ENCODE assay signal across 38 mouse cellular contexts in genomic region chr11:99226298-99226697, GRCm38 (mm10). TPM values are rescaled to one million over a fixed set of nuclear protein-coding genes. Genes with fewer than 3 reads are reported as not detected.
A peak's percentile ranks its signal among the peaks of the same experiment; 100 is the strongest.
DNase-seq lines count a peak whose midpoint lies in the region; ATAC-seq lines count a peak whose summit lies in the region.
"Had no signal": no experiment of that assay in that cellular context is flagged by ENCODE, and none has a peak within 500 bp of the region (broad histone marks: within the 10 kb centered on the region; RNA-seq: fewer than 3 reads in every experiment).

No protein-coding gene starts in this region.

- peak overlapping the region; percentile 34 for H3K4me3 ChIP-seq in liver, embryonic 15.5 days (replicated peaks)
- H3K4me3 ChIP-seq: forebrain, embryonic 15.5 days; heart, embryonic 10.5 days; heart, embryonic 15.5 days; layer of hippocampus, adult 2 months; left cerebral cortex, adult 2 months; stomach, embryonic 15.5 days had no signal

- H3K27ac ChIP-seq in liver, embryonic 15.5 days (replicated peaks) = peak overlapping the region; percentile 53; the same call in 1 of the 2 replicates
- H3K27ac ChIP-seq: forebrain, embryonic 15.5 days; heart, embryonic 10.5 days; heart, embryonic 15.5 days; layer of hippocampus, adult 2 months; left cerebral cortex, adult 2 months; macrophage; stomach, embryonic 15.5 days had no signal

- 42% methylated on average over 5 of the region's 5 CpGs for WGBS in liver, embryonic 15.5 days (ENCODE audit: insufficient replicate concordance)

- H3K4me2 ChIP-seq in liver, embryonic 15.5 days = peak overlapping the region; percentile 59
- H3K4me2 ChIP-seq: forebrain, embryonic 15.5 days; heart, embryonic 15.5 days; stomach, embryonic 15.5 days had no signal

- H3K36me3 ChIP-seq in liver, embryonic 15.5 days (replicated peaks) = peaks cover 59% of the 10 kb centered on the region

- peaks cover 41% of the 10 kb centered on the region for H3K4me1 ChIP-seq in liver, embryonic 15.5 days (replicated peaks)

- H3K9ac ChIP-seq in liver, embryonic 15.5 days = no peak overlapping the region
- H3K9ac ChIP-seq: forebrain, embryonic 15.5 days; heart, embryonic 15.5 days; stomach, embryonic 15.5 days had no signal

- peak; percentile 52 for DNase-seq in heart, adult 11 months
- DNase-seq in heart, adult 8-10 months (ENCODE audit: low spot score) = no peak
- DNase-seq in liver = peak; percentile 80
- no peak for DNase-seq in left cerebral cortex, postnatal 25 days (ENCODE audit: low spot score in 2 of 2)
- DNase-seq in lung, postnatal 36 days = no peak
- DNase-seq: adrenal gland, adult 8-10 months; cerebellum, adult 18-20 months; cerebellum, postnatal 14 days; kidney, adult 18-20 months; kidney, postnatal 36 days; left cerebral cortex, postnatal 4 days; midbrain, embryonic 14.5 days; right cerebral cortex, postnatal 25 days had no signal

- H3K27me3 ChIP-seq in liver, embryonic 15.5 days = no peaks in the 10 kb centered on the region
- H3K27me3 ChIP-seq: CH12.LX; forebrain, embryonic 15.5 days; heart, embryonic 15.5 days; stomach, embryonic 15.5 days had no signal

- H3K9me3 ChIP-seq in liver, embryonic 15.5 days (replicated peaks) = no peaks in the 10 kb centered on the region
- H3K9me3 ChIP-seq: forebrain, embryonic 15.5 days; heart, embryonic 10.5 days; heart, embryonic 15.5 days; stomach, embryonic 15.5 days had no signal

- ATAC-seq in liver, embryonic 15.5 days (ENCODE audit: insufficient read depth) = peak; percentile 59
- no peak for ATAC-seq in granulocyte monocyte progenitor cell, adult 5-6 weeks (replicated peaks; ENCODE audit: poor library complexity, severe bottlenecking)
- ATAC-seq: forebrain, embryonic 15.5 days; hindbrain, embryonic 16.5 days had no signal

- intact Hi-C loops in left cerebral cortex, postnatal 25 days (cut with DNase I) = no loop called here

RNA-seq across cellular contexts. Expression of gene Smarce1, which starts 4.5 kb away (rescaled TPM):
- total RNA-seq in heart, adult 8-10 months (2022) = 10 to 100 TPM; 34.8 to 44.8 (median 41.2) TPM
- polyA plus RNA-seq in liver, embryonic 15.5 days (2015; fragmentation: Nextera tagmentation; extraction: Ambion mirVana) = 62.2 and 66.5 TPM in 2 replicates
- 10 to 100 TPM; 56.0 to 59.7 TPM for total RNA-seq in left cerebral cortex, postnatal 25 days (2021)
- total RNA-seq in granulocyte monocyte progenitor cell, adult 5-6 weeks (2014; fragmentation: Nextera tagmentation) = 91.7 and 118 TPM in 2 replicates
- total RNA-seq in granulocyte monocyte progenitor cell, adult 5-6 weeks (2017) = 256 and 293 TPM in 2 replicates

RNA-seq across cellular contexts. Expression of gene Krt222, which starts 17.6 kb away (rescaled TPM):
- total RNA-seq in heart, adult 8-10 months (2022) = 10 to 100 TPM; 26.5 to 44.5 (median 31.0) TPM
- 0.06 and 0.07 TPM in 2 replicates for polyA plus RNA-seq in liver, embryonic 15.5 days (2015; fragmentation: Nextera tagmentation; extraction: Ambion mirVana)
- 10 to 100 TPM; 26.3 to 27.0 TPM for total RNA-seq in left cerebral cortex, postnatal 25 days (2021)
- not detected in 2 replicates for total RNA-seq in granulocyte monocyte progenitor cell, adult 5-6 weeks (2014; fragmentation: Nextera tagmentation)
- total RNA-seq in granulocyte monocyte progenitor cell, adult 5-6 weeks (2017) = not detected in 2 replicates
- polyA plus RNA-seq: C2C12, macrophage had no signal

RNA-seq across cellular contexts. Expression of gene Krt24, which starts 58.8 kb away (rescaled TPM):
- total RNA-seq in heart, adult 8-10 months (2022) = not detected
- not detected in 2 replicates for polyA plus RNA-seq in liver, embryonic 15.5 days (2015; fragmentation: Nextera tagmentation; extraction: Ambion mirVana)
- total RNA-seq in left cerebral cortex, postnatal 25 days (2021) = not detected
- total RNA-seq in granulocyte monocyte progenitor cell, adult 5-6 weeks (2014; fragmentation: Nextera tagmentation) = not detected in 2 replicates
- total RNA-seq in granulocyte monocyte progenitor cell, adult 5-6 weeks (2017) = not detected in 2 replicates
- total RNA-seq: adrenal gland, adult 8-10 months; adrenal gland, postnatal 4 days; CH12.LX; ES-E14; gastrocnemius, adult 8-10 months; gastrocnemius, postnatal 4 days; heart, postnatal 25 days; layer of hippocampus, adult 2 months; layer of hippocampus, postnatal 14 days; left cerebral cortex, adult 2 months; left cerebral cortex, postnatal 4 days; neutrophil, adult 5-6 weeks had no signal
- polyA plus RNA-seq: C2C12; cortical plate, adult 2 months; forebrain, embryonic 15.5 days; heart, embryonic 10.5 days; heart, embryonic 15.5 days; hindbrain, embryonic 11.5 days; intestine, embryonic 14.5 days; kidney, embryonic 16.5 days; lung, embryonic 16.5 days; macrophage; midbrain, embryonic 14.5 days; neural tube, embryonic 11.5 days; stomach, embryonic 15.5 days had no signal

Comparison
In these comparisons a context has a peak if more than half of its experiments do, and no peak if none do; other contexts are left out.
1. DNase-seq: peak in heart, adult 11 months (single experiment) and liver (single experiment); none in heart, adult 8-10 months (single experiment), left cerebral cortex, postnatal 25 days (0 of 2) and lung, postnatal 36 days (single experiment).
2. RNA of gene Krt222, which starts 17.6 kb away (total RNA-seq): 26.5 to 44.5 TPM in heart, adult 8-10 months and 26.3 to 27.0 TPM in left cerebral cortex, postnatal 25 days; not detected in granulocyte monocyte progenitor cell, adult 5-6 weeks; every median in the first group is over 10 times any median in the second.